In genomic region chr9:120129276-120129675, GRCm38 (mm10) we compare ENCODE assay signal across 9 mouse cellular contexts. TPM values are rescaled to one million over a fixed set of nuclear protein-coding genes. Genes with fewer than 3 reads are reported as not detected.
DNase-seq lines count a peak whose midpoint lies in the region; ATAC-seq lines count a peak whose summit lies in the region.
"Had no signal": no experiment of that assay in that cellular context is flagged by ENCODE, and none has a peak within 500 bp of the region (broad histone marks: within the 10 kb centered on the region; RNA-seq: fewer than 3 reads in every experiment).

No protein-coding gene starts in this region.

- H3K4me3 ChIP-seq in lung, embryonic 16.5 days (ENCODE audit: low read length): peak overlapping the region; percentile 100
- H3K4me3 ChIP-seq in embryonic facial prominence, embryonic 14.5 days (ENCODE audit: low read depth, low read length): peak overlapping the region; percentile 90
- peak overlapping the region; percentile 99 for H3K4me3 ChIP-seq in limb, embryonic 11.5 days (ENCODE audit: low read depth, low read length)
- H3K4me3 ChIP-seq in stomach, embryonic 15.5 days (replicated peaks): peak overlapping the region; percentile 99

- no peaks in the 10 kb centered on the region for H3K9me3 ChIP-seq in lung, embryonic 16.5 days (ENCODE audit: control insufficient read depth, low read length)
- H3K9me3 ChIP-seq in embryonic facial prominence, embryonic 14.5 days (ENCODE audit: control insufficient read depth, low read length): no peaks in the 10 kb centered on the region
- H3K9me3 ChIP-seq in limb, embryonic 11.5 days (ENCODE audit: control insufficient read depth, low read length): no peaks in the 10 kb centered on the region
- no peaks in the 10 kb centered on the region for H3K9me3 ChIP-seq in stomach, embryonic 15.5 days

- 52% methylated on average over 10 of the region's 10 CpGs for WGBS in lung, embryonic 16.5 days
- WGBS in embryonic facial prominence, embryonic 14.5 days: 65% methylated on average over 10 of the region's 10 CpGs
- 81% methylated on average over 10 of the region's 10 CpGs for WGBS in limb, embryonic 11.5 days
- 59% methylated on average over 10 of the region's 10 CpGs for WGBS in stomach, embryonic 15.5 days

- peaks cover 15% of the 10 kb centered on the region for H3K4me1 ChIP-seq in lung, embryonic 16.5 days (replicated peaks; ENCODE audit: control insufficient read depth, insufficient read depth, low read length)
- peaks cover 10% of the 10 kb centered on the region for H3K4me1 ChIP-seq in embryonic facial prominence, embryonic 14.5 days (ENCODE audit: control insufficient read depth, insufficient read depth, low read length)
- H3K4me1 ChIP-seq in limb, embryonic 11.5 days (ENCODE audit: control insufficient read depth, insufficient read depth, low read length): peaks cover 12% of the 10 kb centered on the region
- peaks cover 10% of the 10 kb centered on the region for H3K4me1 ChIP-seq in stomach, embryonic 15.5 days

- H3K36me3 ChIP-seq in lung, embryonic 16.5 days (ENCODE audit: control insufficient read depth, insufficient read depth, low read length): peaks cover 30% of the 10 kb centered on the region
- H3K36me3 ChIP-seq in embryonic facial prominence, embryonic 14.5 days (ENCODE audit: control insufficient read depth, insufficient read depth, low read length): peaks cover 49% of the 10 kb centered on the region
- H3K36me3 ChIP-seq in limb, embryonic 11.5 days (ENCODE audit: control insufficient read depth, insufficient read depth, low read length): peaks cover 31% of the 10 kb centered on the region
- H3K36me3 ChIP-seq in stomach, embryonic 15.5 days: peaks cover 32% of the 10 kb centered on the region

- H3K9ac ChIP-seq in lung, embryonic 16.5 days (ENCODE audit: low read length): peak overlapping the region; percentile 41; the same call in 1 of the 2 replicates
- peak overlapping the region; percentile 99 for H3K9ac ChIP-seq in embryonic facial prominence, embryonic 14.5 days (ENCODE audit: low read depth, low read length)
- peak overlapping the region; percentile 53 for H3K9ac ChIP-seq in limb, embryonic 11.5 days (ENCODE audit: low read length)
- 0 out of 2 replicates have a peak overlapping the region, but pooled peaks have one; percentile 4 for H3K9ac ChIP-seq in stomach, embryonic 15.5 days

- no peak overlapping the region for H3K27ac ChIP-seq in lung, embryonic 16.5 days (ENCODE audit: low read length)
- peak overlapping the region; percentile 86; the same call in 1 of the 2 replicates for H3K27ac ChIP-seq in embryonic facial prominence, embryonic 14.5 days (replicated peaks; ENCODE audit: low read depth, low read length)
- no peak overlapping the region for H3K27ac ChIP-seq in limb, embryonic 11.5 days (replicated peaks; ENCODE audit: low read depth, low read length)
- H3K27ac ChIP-seq in stomach, embryonic 15.5 days: 0 out of 2 replicates have a peak overlapping the region, but pooled peaks have one; percentile 93
- H3K27ac ChIP-seq: heart, adult 2 months had no signal

- ATAC-seq in lung, embryonic 16.5 days (ENCODE audit: low read depth): no peak
- ATAC-seq in embryonic facial prominence, embryonic 14.5 days (ENCODE audit: low read depth): no peak
- ATAC-seq in limb, embryonic 11.5 days (ENCODE audit: insufficient number of reproducible peaks, low FRiP score, low TSS enrichment, low read depth): no peak
- no peak for ATAC-seq in stomach, embryonic 15.5 days (ENCODE audit: insufficient read depth, low FRiP score, low read depth)

- DNase-seq in lung, postnatal 14 days: no peak
- DNase-seq in embryonic facial prominence, embryonic 14.5 days (ENCODE audit: low spot score): no peak
- no peak for DNase-seq in limb, embryonic 11.5 days (ENCODE audit: low spot score)
- no peak for DNase-seq in left cerebral cortex, adult 18-20 months (ENCODE audit: low spot score in 2 of 2)
- DNase-seq in spleen, postnatal 36 days (ENCODE audit: low spot score in 2 of 2): no peak
- DNase-seq in thymus, postnatal 0 days (ENCODE audit: low spot score): no peak
- DNase-seq: heart, adult 2 months had no signal

- H3K27me3 ChIP-seq in lung, embryonic 16.5 days (ENCODE audit: control insufficient read depth, insufficient read depth, low read depth, low read length): no peaks in the 10 kb centered on the region
- H3K27me3 ChIP-seq in embryonic facial prominence, embryonic 14.5 days (replicated peaks; ENCODE audit: control insufficient read depth, insufficient read depth, low read length): no peaks in the 10 kb centered on the region
- no peaks in the 10 kb centered on the region for H3K27me3 ChIP-seq in limb, embryonic 11.5 days (ENCODE audit: control insufficient read depth, insufficient read depth, low read length)
- no peaks in the 10 kb centered on the region for H3K27me3 ChIP-seq in stomach, embryonic 15.5 days (replicated peaks)

- H3K4me2 ChIP-seq in lung, embryonic 16.5 days (ENCODE audit: low read depth, low read length): peak overlapping the region; percentile 85
- H3K4me2 ChIP-seq in embryonic facial prominence, embryonic 14.5 days (ENCODE audit: low read depth, low read length): peak overlapping the region; percentile 81
- H3K4me2 ChIP-seq in limb, embryonic 11.5 days (ENCODE audit: low read depth, severe bottlenecking): peak overlapping the region; percentile 86
- H3K4me2 ChIP-seq in stomach, embryonic 15.5 days: peak overlapping the region; percentile 75

RNA-seq across cellular contexts. Expression of gene Rpsa, which starts 1.8 kb away (rescaled TPM):
- polyA plus RNA-seq in lung, embryonic 16.5 days (2015; fragmentation: Nextera tagmentation; extraction: Ambion mirVana): 1,386 and 1,480 TPM in 2 replicates
- 1,998 and 2,049 TPM in 2 replicates for polyA plus RNA-seq in embryonic facial prominence, embryonic 14.5 days (2014; fragmentation: Nextera tagmentation; extraction: Ambion mirVana)
- polyA plus RNA-seq in limb, embryonic 11.5 days (2014; fragmentation: Nextera tagmentation; extraction: Ambion mirVana): 1,600 and 1,665 TPM in 2 replicates
- 1,300 and 1,322 TPM in 2 replicates for polyA plus RNA-seq in stomach, embryonic 15.5 days (2015; fragmentation: Nextera tagmentation; extraction: Ambion mirVana)
- 100 to 1,000 TPM; 449 to 459 TPM for total RNA-seq in left cerebral cortex, adult 18-20 months (2021)
- polyA plus RNA-seq in thymus, postnatal 0 days (2015; fragmentation: Nextera tagmentation; extraction: Ambion mirVana): 1,819 and 1,824 TPM in 2 replicates

RNA-seq across cellular contexts. Expression of gene Slc25a38, which starts 19.1 kb away (rescaled TPM):
- polyA plus RNA-seq in lung, embryonic 16.5 days (2015; fragmentation: Nextera tagmentation; extraction: Ambion mirVana): 29.8 and 29.9 TPM in 2 replicates
- 23.6 and 23.8 TPM in 2 replicates for polyA plus RNA-seq in embryonic facial prominence, embryonic 14.5 days (2014; fragmentation: Nextera tagmentation; extraction: Ambion mirVana)
- polyA plus RNA-seq in limb, embryonic 11.5 days (2014; fragmentation: Nextera tagmentation; extraction: Ambion mirVana): 38.7 and 40.1 TPM in 2 replicates
- polyA plus RNA-seq in stomach, embryonic 15.5 days (2015; fragmentation: Nextera tagmentation; extraction: Ambion mirVana): 32.3 and 37.6 TPM in 2 replicates
- total RNA-seq in left cerebral cortex, adult 18-20 months (2021): 10 to 100 TPM; 26.0 to 26.5 TPM
- 32.8 and 35.7 TPM in 2 replicates for polyA plus RNA-seq in thymus, postnatal 0 days (2015; fragmentation: Nextera tagmentation; extraction: Ambion mirVana)

RNA-seq across cellular contexts. Expression of gene Mobp, which starts 20.2 kb away (rescaled TPM):
- not detected in 2 replicates for polyA plus RNA-seq in lung, embryonic 16.5 days (2015; fragmentation: Nextera tagmentation; extraction: Ambion mirVana)
- 0.08 TPM in 1 of 2 replicates, not detected in the other for polyA plus RNA-seq in embryonic facial prominence, embryonic 14.5 days (2014; fragmentation: Nextera tagmentation; extraction: Ambion mirVana)
- not detected in 2 replicates for polyA plus RNA-seq in limb, embryonic 11.5 days (2014; fragmentation: Nextera tagmentation; extraction: Ambion mirVana)
- 0.17 and 0.51 TPM in 2 replicates for polyA plus RNA-seq in stomach, embryonic 15.5 days (2015; fragmentation: Nextera tagmentation; extraction: Ambion mirVana)
- 100 to 1,000 TPM; 189 to 204 TPM for total RNA-seq in left cerebral cortex, adult 18-20 months (2021)
- not detected in 2 replicates for polyA plus RNA-seq in thymus, postnatal 0 days (2015; fragmentation: Nextera tagmentation; extraction: Ambion mirVana)
- total RNA-seq: heart, adult 2 months had no signal
- polyA plus RNA-seq: heart, adult 2 months had no signal

RNA-seq across cellular contexts. Expression of gene Ccr8, which starts 37.4 kb away (rescaled TPM):
- 0.38 and 0.72 TPM in 2 replicates for polyA plus RNA-seq in lung, embryonic 16.5 days (2015; fragmentation: Nextera tagmentation; extraction: Ambion mirVana)
- polyA plus RNA-seq in embryonic facial prominence, embryonic 14.5 days (2014; fragmentation: Nextera tagmentation; extraction: Ambion mirVana): 1.3 and 2.3 TPM in 2 replicates
- not detected in 2 replicates for polyA plus RNA-seq in limb, embryonic 11.5 days (2014; fragmentation: Nextera tagmentation; extraction: Ambion mirVana)
- 0.88 and 1.4 TPM in 2 replicates for polyA plus RNA-seq in stomach, embryonic 15.5 days (2015; fragmentation: Nextera tagmentation; extraction: Ambion mirVana)
- not detected for total RNA-seq in left cerebral cortex, adult 18-20 months (2021)
- polyA plus RNA-seq in thymus, postnatal 0 days (2015; fragmentation: Nextera tagmentation; extraction: Ambion mirVana): 24.3 and 25.0 TPM in 2 replicates
- total RNA-seq: heart, adult 2 months had no signal
- polyA plus RNA-seq: heart, adult 2 months had no signal

RNA-seq across cellular contexts. Expression of gene Cx3cr1, which starts 59.6 kb away (rescaled TPM):
- polyA plus RNA-seq in lung, embryonic 16.5 days (2015; fragmentation: Nextera tagmentation; extraction: Ambion mirVana): 8.9 and 9.2 TPM in 2 replicates
- polyA plus RNA-seq in embryonic facial prominence, embryonic 14.5 days (2014; fragmentation: Nextera tagmentation; extraction: Ambion mirVana): 9.8 and 11.3 TPM in 2 replicates
- polyA plus RNA-seq in limb, embryonic 11.5 days (2014; fragmentation: Nextera tagmentation; extraction: Ambion mirVana): 2.5 and 3.0 TPM in 2 replicates
- 12.3 and 13.3 TPM in 2 replicates for polyA plus RNA-seq in stomach, embryonic 15.5 days (2015; fragmentation: Nextera tagmentation; extraction: Ambion mirVana)
- 10 to 100 TPM; 26.6 to 28.4 TPM for total RNA-seq in left cerebral cortex, adult 18-20 months (2021)
- 4.0 and 4.3 TPM in 2 replicates for polyA plus RNA-seq in thymus, postnatal 0 days (2015; fragmentation: Nextera tagmentation; extraction: Ambion mirVana)

Comparison
In these comparisons a context has a peak if more than half of its experiments do, and no peak if none do; other contexts are left out.
1. H3K27ac ChIP-seq: peak in embryonic facial prominence, embryonic 14.5 days (single experiment) and stomach, embryonic 15.5 days (single experiment); none in lung, embryonic 16.5 days (single experiment) and limb, embryonic 11.5 days (single experiment).
2. H3K9ac ChIP-seq: peak in every context shown above with its lines; median percentile 99 in embryonic facial prominence, embryonic 14.5 days; 53 in limb, embryonic 11.5 days; 41 in lung, embryonic 16.5 days; 4 in stomach, embryonic 15.5 days.
3. Peak in every context shown above with its lines, with median percentiles within 50 percentile points of each other: H3K4me2 ChIP-seq and H3K4me3 ChIP-seq.